Mouse (Mus musculus) stomach, embryonic 15.5 days (tissue): ENCODE measurements around the gene Klhl41. TPM values are rescaled to one million over a fixed set of nuclear protein-coding genes. Genes with fewer than 3 reads are reported as not detected.

ENCODE experiments used
- ATAC-seq: fragments of 200-750 bp; cut with Nextera tagmentation; 2 replicates; pipeline ENCODE4 v1.8.0; 2017; ENCODE audit warnings: low read depth, moderate number of reproducible peaks, moderate TSS enrichment; ENCODE audit not compliant: insufficient read depth, low FRiP score
- H3K27ac ChIP-seq: fragments of 300-500 bp; sonication (generic); 2 replicates; pipeline ENCODE4 v1.5.1; 2015; ENCODE audit warnings: mild to moderate bottlenecking, inconsistent platforms
- H3K27me3 ChIP-seq: fragments of 300-500 bp; sonication (generic); replicated peaks from 2 replicates; pipeline ENCODE4 v1.6.1; 2015; ENCODE audit warnings: inconsistent platforms
- H3K36me3 ChIP-seq: fragments of 300-500 bp; sonication (generic); 2 replicates; pipeline ENCODE4 v1.6.1; 2015; ENCODE audit warnings: inconsistent platforms
- H3K4me1 ChIP-seq: fragments of 300-500 bp; sonication (generic); 2 replicates; pipeline ENCODE4 v1.6.1; 2015; ENCODE audit warnings: inconsistent platforms
- H3K4me2 ChIP-seq: fragments of 300-500 bp; sonication (generic); 2 replicates; pipeline ENCODE4 v1.6.1; 2015; ENCODE audit warnings: mild to moderate bottlenecking, inconsistent platforms
- H3K4me3 ChIP-seq: fragments of 300-500 bp; sonication (generic); replicated peaks from 2 replicates; pipeline ENCODE4 v1.5.1; 2015; ENCODE audit warnings: inconsistent platforms
- H3K9ac ChIP-seq: fragments of 300-500 bp; sonication (generic); 2 replicates; pipeline ENCODE4 v1.6.1; 2015; ENCODE audit warnings: inconsistent platforms
- H3K9me3 ChIP-seq: fragments of 300-500 bp; sonication (generic); 2 replicates; pipeline ENCODE4 v1.6.1; 2016; ENCODE audit warnings: inconsistent platforms
- WGBS: fragments of 180-500 bp; shearing (Covaris S2); methylation state at CpG from one replicate; pipeline ENCODE4 v1.1.7; 2015; 5-methylcytosine and 5-hydroxymethylcytosine counted together
- polyA plus RNA-seq: library from polyadenylated mRNA; unstranded; fragments of >200 nt; fragmentation: Nextera tagmentation; extraction: Ambion mirVana; gene quantifications from 2 replicates; pipeline ENCODE4 v1.2.1, GENCODE M21; 2015

Klhl41 gene
- polyA plus RNA-seq, 1 experiment from 2014 or later, result 0.24 TPM

DNA sequence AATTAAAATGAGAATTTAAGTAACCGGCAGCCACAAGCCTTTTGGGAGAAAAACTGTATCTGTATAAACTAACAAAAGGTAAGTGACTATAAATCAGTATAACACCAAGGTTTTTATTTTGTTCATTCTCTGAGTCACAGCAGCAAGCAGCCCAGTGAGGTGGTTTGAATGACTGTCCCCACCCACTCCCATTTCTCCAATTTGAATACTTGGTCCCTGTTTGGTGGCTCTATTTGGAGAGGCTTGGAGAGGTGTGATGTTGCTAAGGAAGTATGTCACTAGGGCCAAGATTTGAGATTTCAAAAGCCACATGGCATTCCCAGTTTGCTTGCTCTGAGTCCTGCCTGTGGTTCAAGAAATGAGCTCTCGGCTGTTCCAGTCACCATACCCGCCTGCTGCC lies 20.3 kb downstream of the Klhl41 start:
- Histone ChIP-seq H3K4me3 (no peak overlapping the region), H3K27ac (no peak overlapping the region), H3K4me2 (no peak overlapping the region), H3K9ac (no peak overlapping the region), H3K27me3 (no peaks in the 10 kb centered on the region), H3K4me1 (no peaks in the 10 kb centered on the region), H3K36me3 (peaks cover 10% of the 10 kb centered on the region; the same call in 1 of the 2 replicates), H3K9me3 (no peaks in the 10 kb centered on the region)
- ATAC-seq, result no peak
- 96% methylated on average over 3 of the region's 3 CpGs for WGBS

DNA sequence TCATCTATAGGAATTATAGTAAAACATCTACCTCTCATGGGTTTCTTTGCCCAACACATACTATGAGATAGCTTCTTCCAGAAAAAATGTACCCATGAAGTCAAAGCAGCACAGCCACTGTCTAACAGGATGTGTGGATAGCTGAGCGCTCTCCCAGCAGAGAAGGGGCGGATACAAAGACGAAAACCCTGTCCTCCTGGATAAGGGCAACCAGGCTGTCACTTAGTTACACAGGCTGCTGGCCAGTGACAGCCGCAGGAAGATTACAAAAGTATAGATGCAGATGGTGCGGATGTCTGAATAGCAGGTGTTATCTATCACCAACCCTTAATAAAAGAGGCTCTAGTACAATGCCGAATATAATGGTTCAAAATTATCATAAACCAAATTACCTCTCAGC lies 20.9 kb downstream of the Klhl41 start:
- no peaks in the 10 kb centered on the region for H3K27me3 ChIP-seq
- WGBS, result 83% methylated on average over 6 of the region's 6 CpGs
- H3K9me3 ChIP-seq, result no peaks in the 10 kb centered on the region
- no peak overlapping the region for H3K27ac ChIP-seq
- no peak for ATAC-seq
- no peak overlapping the region for H3K4me3 ChIP-seq
- H3K4me2 ChIP-seq, result no peak overlapping the region
- no peak overlapping the region for H3K9ac ChIP-seq
- no peaks in the 10 kb centered on the region for H3K4me1 ChIP-seq
- H3K36me3 ChIP-seq, result peaks cover 10% of the 10 kb centered on the region; the same call in 1 of the 2 replicates

DNA sequence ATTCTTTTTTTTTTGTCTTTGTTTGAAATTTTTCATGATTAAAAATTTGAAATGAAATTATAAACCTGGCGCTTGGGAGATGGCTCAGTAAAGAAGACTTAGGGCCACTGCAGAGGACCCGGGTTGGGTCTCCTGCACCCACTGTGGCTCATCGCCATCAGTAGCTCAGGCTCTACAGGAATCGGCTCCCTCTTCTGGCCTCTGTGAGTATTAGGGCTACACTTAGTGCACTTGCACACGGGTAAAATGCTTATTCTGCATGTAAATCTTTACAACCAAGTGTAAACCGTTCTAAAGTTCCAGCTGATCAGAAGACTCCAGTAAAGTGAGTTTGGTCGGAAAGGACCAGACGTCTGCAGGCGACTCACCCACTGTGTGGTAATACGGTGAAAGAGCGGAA lies 23.6 kb downstream of the Klhl41 start:
- H3K9ac ChIP-seq, result no peak overlapping the region
- no peaks in the 10 kb centered on the region for H3K9me3 ChIP-seq
- H3K4me1 ChIP-seq, result no peaks in the 10 kb centered on the region
- peaks cover 10% of the 10 kb centered on the region; the same call in 1 of the 2 replicates for H3K36me3 ChIP-seq
- WGBS, result 89% methylated on average over 11 of the region's 11 CpGs
- no peak overlapping the region for H3K4me2 ChIP-seq
- no peaks in the 10 kb centered on the region for H3K27me3 ChIP-seq
- H3K4me3 ChIP-seq, result no peak overlapping the region
- ATAC-seq, result no peak
- H3K27ac ChIP-seq, result no peak overlapping the region

DNA sequence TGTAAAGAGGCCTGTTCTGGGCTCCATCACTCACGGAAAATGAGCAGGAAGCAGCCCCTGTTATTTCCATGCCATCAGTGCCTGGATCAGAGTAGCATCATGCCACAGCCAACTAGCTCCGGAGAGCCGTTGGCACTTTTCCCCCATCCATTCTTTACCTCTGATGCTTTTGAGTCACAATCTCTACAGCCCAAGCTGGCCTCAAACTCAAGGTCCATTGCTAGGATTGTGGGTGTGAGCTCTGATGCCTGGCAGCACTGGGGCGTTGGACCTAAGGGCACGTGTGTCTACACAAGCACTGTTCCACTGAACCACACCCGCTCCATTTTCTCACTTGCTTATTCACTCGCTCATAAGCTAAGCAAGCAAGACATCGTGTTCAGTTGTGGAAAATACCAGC lies 30.5 kb downstream of the Klhl41 start:
- H3K4me1 ChIP-seq, result no peaks in the 10 kb centered on the region
- H3K9me3 ChIP-seq, result no peaks in the 10 kb centered on the region
- 94% methylated on average over 8 of the region's 8 CpGs for WGBS
- no peak overlapping the region for H3K4me2 ChIP-seq
- H3K9ac ChIP-seq, result no peak overlapping the region
- H3K27me3 ChIP-seq, result no peaks in the 10 kb centered on the region
- no peak overlapping the region for H3K4me3 ChIP-seq
- no peak for ATAC-seq
- H3K27ac ChIP-seq, result no peak overlapping the region
- H3K36me3 ChIP-seq, result no peaks in the 10 kb centered on the region

DNA sequence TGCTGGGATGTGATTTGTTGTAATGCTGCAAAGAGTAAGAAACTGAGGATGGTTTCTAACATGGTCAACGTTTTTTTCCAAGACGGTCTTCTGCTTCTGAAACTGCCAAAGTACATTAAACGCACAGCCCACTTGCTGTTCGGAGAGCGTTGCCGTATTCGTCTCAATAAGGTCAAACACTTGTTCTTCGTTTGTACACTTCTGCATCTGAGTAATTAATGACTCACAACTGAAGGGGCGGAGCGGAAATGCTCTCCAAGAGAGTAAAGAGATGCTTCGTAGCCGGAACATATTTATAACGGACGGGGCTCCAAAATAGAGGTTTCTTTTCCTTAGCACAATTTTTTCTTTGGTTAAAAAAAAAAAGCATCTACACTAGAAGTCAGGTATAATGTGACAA lies 42.3 kb downstream of the Klhl41 start:
- H3K36me3 ChIP-seq, result no peaks in the 10 kb centered on the region; the same call in 1 of the 2 replicates
- H3K27ac ChIP-seq, result no peak overlapping the region
- no peak overlapping the region for H3K4me3 ChIP-seq
- no peak for ATAC-seq
- H3K27me3 ChIP-seq, result no peaks in the 10 kb centered on the region
- H3K9me3 ChIP-seq, result no peaks in the 10 kb centered on the region
- peak overlapping the region; percentile 77 for H3K4me2 ChIP-seq
- 84% methylated on average over 14 of the region's 14 CpGs for WGBS
- H3K9ac ChIP-seq, result no peak overlapping the region
- H3K4me1 ChIP-seq, result no peaks in the 10 kb centered on the region

DNA sequence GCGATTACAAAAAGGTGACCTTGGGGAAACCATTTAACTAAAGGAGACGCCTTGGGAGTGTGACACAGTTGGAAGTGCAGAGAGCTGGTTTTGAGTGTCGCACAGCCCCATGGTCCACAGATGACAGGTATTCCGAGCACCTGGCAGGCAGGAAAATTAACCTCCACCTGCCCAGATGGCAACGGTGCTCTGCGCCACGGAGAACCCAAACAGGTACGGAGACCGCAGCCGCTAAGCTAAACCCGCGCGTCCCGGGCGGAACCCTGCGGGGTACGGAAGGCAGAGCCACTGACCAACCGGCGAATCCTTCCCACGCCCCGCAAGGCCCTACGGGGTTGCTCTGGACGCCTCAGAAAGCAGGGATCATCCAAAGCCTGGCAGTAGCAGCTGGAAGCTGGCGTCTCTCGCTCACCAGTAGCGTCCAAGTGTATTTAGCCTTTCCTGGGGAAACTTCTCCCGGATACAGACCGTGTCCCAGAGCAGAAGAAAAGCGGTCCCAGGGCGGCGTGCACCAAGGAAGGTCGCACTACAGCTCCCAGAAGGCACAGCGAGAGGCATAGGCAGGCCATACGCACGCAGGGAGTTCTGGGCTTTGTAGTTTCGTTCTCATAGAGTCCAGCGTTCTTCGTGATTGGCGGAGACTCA lies 43.2 kb downstream of the Klhl41 start, which contains the start of gene Fastkd1:
Gene Fastkd1, minus strand, starts transcription at position 536 of the 645 bp plus-strand sequence.
- no peaks in the 10 kb centered on the region for H3K27me3 ChIP-seq
- no peaks in the 10 kb centered on the region for H3K9me3 ChIP-seq
- H3K36me3 ChIP-seq, result no peaks in the 10 kb centered on the region; the same call in 1 of the 2 replicates
- 0% methylated on average over 39 of the region's 39 CpGs for WGBS
- peak within 1 kb of the TSS; percentile 80 for H3K27ac ChIP-seq
- peak; percentile 98 for ATAC-seq
- peak within 1 kb of the TSS; percentile 79 for H3K9ac ChIP-seq
- peak within 1 kb of the TSS; percentile 81 for H3K4me3 ChIP-seq
- H3K4me2 ChIP-seq, result peak within 1 kb of the TSS; percentile 77
- no peaks in the 10 kb centered on the region for H3K4me1 ChIP-seq

DNA sequence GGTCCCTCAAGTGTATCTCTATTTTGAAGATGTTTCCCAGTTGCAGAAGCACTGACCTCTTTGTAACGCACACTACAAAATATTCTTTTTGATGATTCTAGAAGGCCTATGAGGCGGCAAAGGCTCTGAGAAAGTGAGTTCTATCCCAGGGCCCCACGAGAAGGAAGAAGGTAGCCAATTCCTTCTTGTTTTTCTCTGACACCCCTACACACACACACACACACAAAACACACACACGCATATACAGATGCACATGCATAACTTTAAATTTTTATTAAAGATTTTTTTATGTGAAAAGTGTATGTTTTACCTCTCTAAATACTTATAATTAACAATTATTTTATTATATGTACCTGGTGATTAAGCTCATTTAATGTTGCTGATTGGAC lies 43.7 kb downstream of the Klhl41 start:
- Histone ChIP-seq H3K36me3 (no peaks in the 10 kb centered on the region), H3K9me3 (no peaks in the 10 kb centered on the region), H3K4me1 (no peaks in the 10 kb centered on the region), H3K4me3 (peak overlapping the region; percentile 81), H3K27me3 (no peaks in the 10 kb centered on the region), H3K9ac (no peak overlapping the region), H3K4me2 (peak overlapping the region; percentile 77), H3K27ac (no peak overlapping the region)
- ATAC-seq, result no peak
- 26% methylated on average over 4 of the region's 4 CpGs for WGBS

DNA sequence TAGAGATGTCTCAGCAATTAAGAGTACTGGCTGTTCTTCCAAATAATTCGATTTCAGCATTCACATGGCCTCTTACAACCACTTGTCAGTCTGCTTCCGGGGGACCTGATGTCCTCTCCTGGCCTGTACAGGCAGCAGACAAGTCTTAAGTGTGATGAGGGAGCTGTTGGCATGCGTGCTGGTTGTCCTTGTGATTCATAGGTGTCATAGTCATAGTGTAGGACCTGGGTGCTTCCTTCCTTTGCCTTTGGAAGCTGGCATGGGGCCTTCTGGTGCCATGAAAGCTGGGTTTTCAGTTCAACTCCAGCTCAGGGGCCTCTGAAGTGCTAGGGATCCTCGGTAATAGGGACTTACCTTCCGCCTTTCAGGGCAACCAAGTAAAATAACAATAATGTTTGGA lies 44.2 kb downstream of the Klhl41 start:
- H3K4me3 ChIP-seq, result no peak overlapping the region
- WGBS, result 78% methylated on average over 5 of the region's 5 CpGs
- H3K27me3 ChIP-seq, result no peaks in the 10 kb centered on the region
- no peak overlapping the region for H3K27ac ChIP-seq
- no peaks in the 10 kb centered on the region for H3K36me3 ChIP-seq
- ATAC-seq, result no peak
- no peaks in the 10 kb centered on the region for H3K9me3 ChIP-seq
- no peak overlapping the region for H3K9ac ChIP-seq
- no peaks in the 10 kb centered on the region for H3K4me1 ChIP-seq
- H3K4me2 ChIP-seq, result no peak overlapping the region

DNA sequence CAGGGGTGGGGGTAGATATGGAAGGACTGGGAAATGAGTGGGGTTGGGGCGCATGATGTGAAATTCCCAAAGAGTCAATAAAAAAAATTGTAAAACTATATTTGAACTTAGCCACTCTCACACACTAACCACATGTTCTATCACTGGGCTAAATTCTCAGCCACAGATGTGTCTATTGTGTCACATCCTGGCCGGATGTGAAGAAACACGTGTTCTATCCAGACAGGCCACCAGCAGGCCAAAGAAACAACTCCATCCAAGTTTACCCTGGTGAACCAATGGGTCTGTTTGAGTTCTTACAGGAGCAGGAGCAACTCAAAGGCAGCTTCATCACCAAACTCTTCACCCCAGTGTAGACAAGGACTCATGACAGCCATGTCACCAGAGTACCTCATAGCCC lies 46.6 kb downstream of the Klhl41 start:
- no peaks in the 10 kb centered on the region for H3K36me3 ChIP-seq
- ATAC-seq, result no peak
- H3K9ac ChIP-seq, result no peak overlapping the region
- H3K27ac ChIP-seq, result no peak overlapping the region
- no peaks in the 10 kb centered on the region for H3K27me3 ChIP-seq
- H3K9me3 ChIP-seq, result no peaks in the 10 kb centered on the region
- no peaks in the 10 kb centered on the region for H3K4me1 ChIP-seq
- H3K4me2 ChIP-seq, result no peak overlapping the region
- no peak overlapping the region for H3K4me3 ChIP-seq
- 71% methylated on average over 3 of the region's 3 CpGs for WGBS

DNA sequence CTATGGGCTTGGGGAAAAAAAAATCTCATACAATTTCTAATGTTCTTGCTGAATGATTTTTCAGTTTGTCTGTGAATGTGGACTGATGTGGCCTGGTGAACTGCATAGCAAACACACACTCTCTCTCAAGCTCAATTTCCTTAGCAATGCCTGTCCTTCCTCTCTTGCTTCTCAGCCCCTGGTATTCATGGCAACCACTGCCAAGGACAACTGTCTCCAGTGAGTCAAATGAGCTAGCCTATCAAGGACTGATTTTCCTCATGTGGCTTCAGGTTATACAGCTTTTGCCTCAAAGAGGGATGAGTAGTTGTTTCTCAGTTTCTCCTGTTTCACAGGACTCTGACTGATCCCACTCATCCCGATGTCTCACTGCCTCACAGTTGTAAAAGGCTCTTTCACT lies 49.2 kb downstream of the Klhl41 start:
- Histone ChIP-seq H3K27ac (no peak overlapping the region), H3K4me1 (0 out of 2 replicates have a peak, but pooled peaks cover 4% of the 10 kb centered on the region), H3K9ac (no peak overlapping the region), H3K9me3 (no peaks in the 10 kb centered on the region), H3K27me3 (no peaks in the 10 kb centered on the region), H3K36me3 (no peaks in the 10 kb centered on the region), H3K4me3 (no peak overlapping the region), H3K4me2 (no peak overlapping the region)
- 71% methylated on average over 1 of the region's 1 CpGs for WGBS
- ATAC-seq, result no peak

DNA sequence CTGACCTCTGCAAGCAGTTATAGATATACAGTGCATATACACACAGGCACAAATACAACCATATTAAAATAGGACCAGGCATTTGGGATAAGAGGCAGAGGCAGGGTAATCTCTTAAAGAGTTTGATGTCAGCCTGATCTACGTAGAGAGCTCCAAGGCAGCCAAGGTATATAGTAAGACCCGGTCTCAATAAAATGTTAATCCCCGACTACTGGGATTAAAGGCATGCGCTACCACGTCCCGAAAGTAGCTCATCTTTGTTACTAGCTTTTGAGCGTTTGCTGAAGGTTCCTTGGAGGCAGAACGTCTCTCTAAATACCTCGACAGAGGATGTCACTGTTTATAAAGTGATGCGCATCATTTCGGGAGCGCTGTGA lies 52.3 kb downstream of the Klhl41 start, which contains the start of gene Ppig:
Gene Ppig, plus strand, starts transcription at position 273 of the 377 bp plus-strand sequence.
- peak within 1 kb of the TSS; percentile 99 for H3K4me3 ChIP-seq
- H3K9me3 ChIP-seq, result no peaks in the 10 kb centered on the region
- peak within 1 kb of the TSS; percentile 93 for H3K9ac ChIP-seq
- H3K36me3 ChIP-seq, result no peaks in the 10 kb centered on the region
- H3K27ac ChIP-seq, result peak within 1 kb of the TSS; percentile 93
- H3K27me3 ChIP-seq, result no peaks in the 10 kb centered on the region
- H3K4me1 ChIP-seq, result 0 out of 2 replicates have a peak, but pooled peaks cover 4% of the 10 kb centered on the region
- peak; percentile 2; the same call in 1 of the 2 replicates for ATAC-seq
- 5% methylated on average over 12 of the region's 12 CpGs for WGBS
- peak within 1 kb of the TSS; percentile 70 for H3K4me2 ChIP-seq

DNA sequence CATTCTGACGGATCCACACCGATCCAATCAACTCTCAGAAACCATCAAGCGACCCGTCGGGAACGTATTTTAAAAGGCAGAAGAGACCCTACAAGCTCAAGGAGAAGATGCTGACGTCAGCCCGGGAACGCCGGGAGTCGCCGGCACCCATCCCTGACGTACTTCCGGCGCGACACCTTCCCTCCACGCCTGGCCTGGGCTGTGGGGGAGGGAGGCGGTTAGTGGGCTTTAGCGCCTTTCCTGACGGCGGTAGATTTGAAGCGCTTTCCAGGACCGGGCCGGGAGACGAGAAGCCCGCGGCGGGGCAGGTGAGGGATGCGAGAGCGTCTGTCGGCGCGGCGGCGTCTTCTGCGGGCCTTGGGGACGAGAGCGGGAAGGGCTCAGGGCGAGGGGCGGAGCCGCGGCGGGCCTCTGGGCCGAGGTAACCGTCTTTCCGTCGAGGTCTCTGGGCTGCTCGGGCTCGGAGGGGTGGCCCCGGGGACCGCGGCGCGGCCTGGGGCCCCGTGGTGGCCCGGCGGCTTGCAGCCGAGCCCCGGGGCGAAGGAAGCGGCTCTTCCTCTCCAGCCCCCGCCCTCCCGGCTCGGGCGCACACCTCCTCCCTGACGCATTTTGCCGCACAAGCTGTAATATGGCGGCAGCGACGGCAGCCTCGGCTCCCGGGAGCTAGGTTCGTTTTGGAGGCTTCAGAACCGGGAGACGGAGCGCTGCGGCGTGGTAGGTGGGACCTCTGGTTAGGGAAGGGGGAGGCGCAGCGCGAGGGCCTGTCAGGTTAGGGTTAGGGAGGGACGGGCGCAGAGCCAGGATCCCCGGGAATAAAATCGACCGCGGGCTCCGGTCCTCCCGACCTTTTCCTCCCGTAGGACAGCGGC lies 53.0 kb downstream of the Klhl41 start:
- Histone ChIP-seq H3K4me2 (peak overlapping the region; percentile 70), H3K36me3 (no peaks in the 10 kb centered on the region), H3K9me3 (no peaks in the 10 kb centered on the region), H3K4me1 (0 out of 2 replicates have a peak, but pooled peaks cover 4% of the 10 kb centered on the region), H3K4me3 (peak overlapping the region; percentile 99), H3K27me3 (no peaks in the 10 kb centered on the region), H3K9ac (peak overlapping the region; percentile 93), H3K27ac (peak overlapping the region; percentile 93)
- peak; percentile 95 for ATAC-seq
- WGBS, result under 1% methylated on average over 91 of the region's 91 CpGs
